Mouse (Mus musculus): ENCODE measurements at regions not wholly inside any gene's neighbourhood (a gene's known extent, or its start where the extent isn't known, plus 50 kb on each side); places are given as distances from the start of the nearest gene placed in this dataset.

DNA sequence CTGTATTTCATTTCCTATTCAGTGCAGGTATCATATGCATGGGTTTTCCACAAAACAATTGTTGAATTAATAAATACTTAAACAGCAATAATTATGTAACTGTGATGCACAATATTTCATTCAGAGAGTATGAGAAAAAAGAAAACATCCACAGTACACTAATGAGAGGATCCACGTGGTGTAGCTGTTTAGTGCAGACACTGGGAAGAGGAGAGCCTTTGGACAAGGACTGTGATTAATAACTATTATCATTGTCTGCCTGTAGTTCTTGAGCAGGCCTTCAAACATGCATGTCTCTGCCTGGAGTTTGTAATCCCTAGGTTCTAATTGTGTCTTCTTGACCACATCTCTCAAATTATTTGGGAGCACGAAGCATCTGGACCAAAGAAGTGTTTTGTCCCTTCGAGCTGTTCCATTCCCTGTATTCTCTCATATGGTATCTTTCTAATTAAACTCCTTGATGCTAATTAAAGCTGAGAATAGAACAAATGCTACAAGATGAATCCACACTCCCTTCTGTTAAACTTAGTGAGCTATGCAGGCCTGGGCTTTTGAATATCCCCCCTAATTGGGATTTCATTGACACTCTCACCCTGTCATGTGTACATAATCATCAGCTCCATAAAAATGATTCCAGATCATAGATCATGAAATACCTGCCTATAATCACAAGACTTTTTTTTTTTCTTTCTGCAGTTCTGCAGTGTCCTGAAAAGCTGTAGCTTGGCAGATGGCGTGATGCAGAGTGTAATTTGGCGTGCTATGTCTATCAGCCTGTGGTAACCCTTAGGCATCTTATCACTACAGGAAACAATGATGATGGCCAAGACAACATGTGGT is 1208.9 kb upstream of the G6pd2 start:
- no peaks in the 10 kb centered on the region for H3K4me1 ChIP-seq (ENCODE audit: insufficient read depth, low read length)
- WGBS, result 54% methylated on average over 5 of the region's 5 CpGs
- no peak overlapping the region for H3K4me3 ChIP-seq (ENCODE audit: low read depth, low read length)
- no peak overlapping the region for H3K4me2 ChIP-seq (ENCODE audit: low read depth, low read length, poor library complexity, severe bottlenecking)
- H3K9me3 ChIP-seq (ENCODE audit: low read length), result no peaks in the 10 kb centered on the region
- H3K27me3 ChIP-seq (ENCODE audit: insufficient read depth, low read length), result no peaks in the 10 kb centered on the region
- peak; percentile 71; the same call in 1 of the 2 replicates for ATAC-seq (ENCODE audit: low FRiP score)
- no peak overlapping the region for H3K9ac ChIP-seq (replicated peaks; ENCODE audit: low read length, poor library complexity, severe bottlenecking)
- H3K27ac ChIP-seq (ENCODE audit: low read depth, low read length), result no peak overlapping the region
- peak; percentile 91 for DNase-seq (ENCODE audit: low spot score)
- no peaks in the 10 kb centered on the region for H3K36me3 ChIP-seq (ENCODE audit: insufficient read depth, low read length)
- no peak for TF ChIP-seq CTCF (IDR thresholded peaks at IDR 0.05)

- Histone ChIP-seq H3K27ac (ENCODE audit: low read depth, low read length) (no peak overlapping the region), H3K9ac (replicated peaks; ENCODE audit: low read length, poor library complexity, severe bottlenecking) (no peak overlapping the region), H3K9me3 (ENCODE audit: low read length) (no peaks in the 10 kb centered on the region), H3K4me3 (ENCODE audit: low read depth, low read length) (no peak overlapping the region), H3K27me3 (ENCODE audit: insufficient read depth, low read length) (no peaks in the 10 kb centered on the region), H3K36me3 (ENCODE audit: insufficient read depth, low read length) (no peaks in the 10 kb centered on the region), H3K4me2 (ENCODE audit: low read depth, low read length, poor library complexity, severe bottlenecking) (no peak overlapping the region), H3K4me1 (ENCODE audit: insufficient read depth, low read length) (no peaks in the 10 kb centered on the region)
- ATAC-seq (ENCODE audit: low FRiP score) (no peak), DNase-seq (ENCODE audit: low spot score) (no peak)
- TF ChIP-seq CTCF (IDR thresholded peaks at IDR 0.05), result no peak
- WGBS, result 43% methylated on average over 5 of the region's 5 CpGs
Observed at GRCm38 (mm10) chr5:60600300-60600648, 1208.3 kb upstream of the G6pd2 start.

GRCm38 (mm10) chr5:60608943-60609614 is 1199.5 kb upstream of the G6pd2 start:
- no peak overlapping the region for H3K4me3 ChIP-seq (ENCODE audit: low read depth, low read length)
- H3K36me3 ChIP-seq (ENCODE audit: insufficient read depth, low read length), result no peaks in the 10 kb centered on the region
- H3K27ac ChIP-seq (ENCODE audit: low read depth, low read length), result no peak overlapping the region
- DNase-seq (ENCODE audit: low spot score) (peak; percentile 86), ATAC-seq (ENCODE audit: low FRiP score) (no peak)
- no peaks in the 10 kb centered on the region for H3K4me1 ChIP-seq (ENCODE audit: insufficient read depth, low read length)
- no peak overlapping the region for H3K9ac ChIP-seq (replicated peaks; ENCODE audit: low read length, poor library complexity, severe bottlenecking)
- no peaks in the 10 kb centered on the region for H3K9me3 ChIP-seq (ENCODE audit: low read length)
- TF ChIP-seq CTCF (IDR thresholded peaks at IDR 0.05), result peak; percentile 86
- WGBS, result 20% methylated on average over 4 of the region's 4 CpGs
- no peaks in the 10 kb centered on the region for H3K27me3 ChIP-seq (ENCODE audit: insufficient read depth, low read length)
- H3K4me2 ChIP-seq (ENCODE audit: low read depth, low read length, poor library complexity, severe bottlenecking), result no peak overlapping the region
